Mouse (Mus musculus): ENCODE results near the gene Tnk1. TPM values are rescaled to one million over a fixed set of nuclear protein-coding genes. Genes with fewer than 3 reads are reported as not detected.
A peak's percentile ranks its signal among the peaks of the same experiment; 100 is the strongest.
"Not testable (repeated sequence)": the region's sequence is repeated elsewhere in the genome, so short reads cannot be mapped to it uniquely, and the experiment has no call there.

Tnk1 gene
- polyA plus RNA-seq, 1 experiment from 2014 or later = 12.9 TPM

DNA sequence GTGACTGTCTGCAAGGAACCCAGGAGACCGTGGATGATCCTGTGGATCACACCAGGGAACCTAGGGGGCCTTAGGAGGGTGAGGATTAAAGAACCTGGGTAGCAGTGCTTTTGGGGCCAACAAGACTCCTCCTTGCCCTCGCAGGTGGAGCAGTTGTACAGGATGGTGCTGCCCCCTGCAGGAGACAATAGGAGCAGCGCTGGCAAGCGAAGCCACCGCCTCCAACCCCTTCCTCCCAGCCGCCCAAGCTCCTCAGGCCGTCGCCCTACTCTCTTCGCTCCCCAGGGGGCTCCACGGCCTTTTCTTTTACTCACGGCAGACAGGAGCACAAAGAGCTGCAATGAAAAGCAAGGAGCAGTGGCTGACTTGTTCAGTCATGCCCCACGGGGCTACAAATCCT is 18.3 kb upstream of the Tnk1 start:
- Histone ChIP-seq H3K4me2 (peak overlapping the region; percentile 44), H3K9me3 (no peaks in the 10 kb centered on the region), H3K27me3 (replicated peaks) (no peaks in the 10 kb centered on the region), H3K4me1 (peaks cover 46% of the 10 kb centered on the region), H3K36me3 (no peaks in the 10 kb centered on the region), H3K4me3 (replicated peaks) (no peak overlapping the region; the same call in 1 of the 2 replicates), H3K27ac (peak overlapping the region; percentile 72), H3K9ac (no peak overlapping the region)
- 0 out of 2 replicates have a peak, but pooled peaks have one; percentile 21 for ATAC-seq (ENCODE audit: insufficient read depth, low FRiP score, low read depth)
- 5% methylated on average over 12 of the region's 12 CpGs for WGBS

GRCm38 (mm10) chr11:69876186-69876585 is 17.7 kb upstream of the Tnk1 start:
- no peaks in the 10 kb centered on the region for H3K9me3 ChIP-seq
- 36% methylated on average over 7 of the region's 7 CpGs for WGBS
- no peak overlapping the region for H3K4me2 ChIP-seq
- no peak overlapping the region for H3K4me3 ChIP-seq (replicated peaks)
- H3K9ac ChIP-seq = no peak overlapping the region
- peak overlapping the region; percentile 72 for H3K27ac ChIP-seq
- peaks cover 41% of the 10 kb centered on the region for H3K4me1 ChIP-seq
- H3K27me3 ChIP-seq (replicated peaks) = no peaks in the 10 kb centered on the region
- H3K36me3 ChIP-seq = no peaks in the 10 kb centered on the region
- ATAC-seq (ENCODE audit: insufficient read depth, low FRiP score, low read depth) = no peak

GRCm38 (mm10) chr11:69872451-69872850 is 13.9 kb upstream of the Tnk1 start:
- H3K27ac ChIP-seq = no peak overlapping the region
- no peak overlapping the region for H3K9ac ChIP-seq
- H3K27me3 ChIP-seq (replicated peaks) = no peaks in the 10 kb centered on the region
- H3K36me3 ChIP-seq = no peaks in the 10 kb centered on the region
- no peak overlapping the region for H3K4me2 ChIP-seq
- no peak overlapping the region for H3K4me3 ChIP-seq (replicated peaks)
- 78% methylated on average over 4 of the region's 4 CpGs for WGBS
- peaks cover 18% of the 10 kb centered on the region for H3K4me1 ChIP-seq
- H3K9me3 ChIP-seq = no peaks in the 10 kb centered on the region
- no peak for ATAC-seq (ENCODE audit: insufficient read depth, low FRiP score, low read depth)

DNA sequence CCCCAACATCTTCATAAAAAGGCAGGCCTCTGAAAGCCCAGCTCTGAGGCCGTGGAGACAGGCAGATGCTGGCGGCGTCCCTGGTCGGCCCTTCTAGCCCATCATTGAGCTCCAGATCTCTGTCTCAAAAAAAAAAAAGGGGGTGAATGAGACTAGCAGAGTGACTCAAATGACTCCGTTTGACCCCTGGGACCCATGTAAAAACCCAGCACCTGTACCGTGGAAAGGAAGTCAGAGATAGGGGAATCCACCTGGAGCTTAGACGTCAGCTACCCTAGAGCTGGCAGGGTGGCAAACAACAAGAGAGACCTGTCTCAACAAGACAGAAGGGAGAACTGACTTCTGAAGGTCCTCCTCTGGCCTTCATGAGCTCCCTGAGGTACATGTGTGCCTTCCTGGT is 13.3 kb upstream of the Tnk1 start:
- Histone ChIP-seq H3K4me3 (replicated peaks) (no peak overlapping the region), H3K27ac (no peak overlapping the region), H3K36me3 (no peaks in the 10 kb centered on the region), H3K9me3 (no peaks in the 10 kb centered on the region), H3K4me1 (peaks cover 13% of the 10 kb centered on the region), H3K27me3 (replicated peaks) (no peaks in the 10 kb centered on the region), H3K4me2 (no peak overlapping the region), H3K9ac (no peak overlapping the region)
- 87% methylated on average over 7 of the region's 7 CpGs for WGBS
- ATAC-seq (ENCODE audit: insufficient read depth, low FRiP score, low read depth) = no peak

DNA sequence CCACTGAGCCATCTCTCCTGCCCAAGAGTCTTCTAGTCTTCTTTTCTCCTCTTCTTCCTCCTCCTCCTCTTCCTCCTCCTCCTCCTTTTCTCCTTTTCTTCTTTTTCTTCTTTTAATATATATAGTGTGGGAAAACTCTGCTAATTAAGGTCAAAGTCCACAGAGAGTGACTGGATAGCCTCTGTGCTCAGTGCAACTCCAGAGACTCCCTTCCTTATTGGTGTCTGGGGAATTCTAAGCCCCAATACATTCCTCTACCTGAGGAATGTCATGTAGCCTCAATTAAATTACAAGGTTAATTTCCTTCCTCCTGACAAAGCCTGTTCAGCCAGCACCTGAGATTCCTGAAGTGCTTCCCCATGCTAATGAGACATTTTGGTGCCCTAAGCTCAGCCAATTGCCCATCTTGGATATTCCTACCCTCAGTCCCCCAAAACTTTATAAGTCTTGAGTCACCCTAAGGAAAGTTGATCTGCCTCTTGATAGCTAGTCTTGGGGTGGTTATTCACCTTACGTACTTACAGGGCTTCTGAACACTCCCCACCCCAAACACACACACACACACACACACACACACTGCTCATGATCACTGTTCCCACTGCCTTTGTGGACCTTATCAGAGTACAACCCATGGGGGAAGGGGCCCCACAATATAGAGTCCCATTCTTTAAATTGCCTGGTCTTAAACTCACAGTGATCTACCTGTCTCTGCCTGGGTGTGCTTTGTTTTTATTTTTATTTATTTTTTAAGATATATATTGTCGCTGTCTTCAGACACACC is 11.9 kb upstream of the Tnk1 start:
- ATAC-seq (ENCODE audit: insufficient read depth, low FRiP score, low read depth) = no peak
- no peak overlapping the region for H3K4me2 ChIP-seq
- H3K27ac ChIP-seq = no peak overlapping the region
- H3K9me3 ChIP-seq = no peaks in the 10 kb centered on the region
- WGBS = 84% methylated on average over 2 of the region's 2 CpGs
- H3K9ac ChIP-seq = no peak overlapping the region
- H3K36me3 ChIP-seq = no peaks in the 10 kb centered on the region
- no peak overlapping the region for H3K4me3 ChIP-seq (replicated peaks)
- H3K27me3 ChIP-seq (replicated peaks) = no peaks in the 10 kb centered on the region
- no peaks in the 10 kb centered on the region for H3K4me1 ChIP-seq

GRCm38 (mm10) chr11:69867335-69867734 is 8.8 kb upstream of the Tnk1 start:
- H3K4me1 ChIP-seq = no peaks in the 10 kb centered on the region
- no peak overlapping the region for H3K9ac ChIP-seq
- no peaks in the 10 kb centered on the region for H3K36me3 ChIP-seq
- no peak overlapping the region for H3K4me2 ChIP-seq
- H3K27me3 ChIP-seq (replicated peaks) = no peaks in the 10 kb centered on the region
- WGBS = 58% methylated on average over 9 of the region's 9 CpGs
- H3K4me3 ChIP-seq (replicated peaks) = no peak overlapping the region
- ATAC-seq (ENCODE audit: insufficient read depth, low FRiP score, low read depth) = no peak
- no peaks in the 10 kb centered on the region for H3K9me3 ChIP-seq
- no peak overlapping the region for H3K27ac ChIP-seq

DNA sequence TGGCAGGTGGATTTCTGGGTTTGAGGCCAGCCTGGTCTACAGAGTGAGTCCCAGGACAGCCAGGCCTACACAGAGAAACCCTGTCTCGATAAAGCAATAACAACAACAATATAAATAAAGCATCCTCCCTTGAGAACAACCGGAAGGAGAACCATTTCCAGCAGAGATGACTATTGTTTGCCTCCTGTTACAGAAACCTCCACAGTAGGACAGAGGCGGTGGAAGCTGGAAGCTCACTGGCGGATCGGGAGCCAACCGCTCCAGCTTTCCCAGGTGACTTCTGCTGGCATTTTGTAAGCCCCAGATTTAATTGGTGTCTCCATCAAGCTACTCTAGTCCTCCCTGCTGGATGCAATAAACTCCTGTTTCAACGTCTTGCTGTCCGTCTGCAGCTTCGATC is 7.0 kb upstream of the Tnk1 start:
- no peak overlapping the region for H3K9ac ChIP-seq
- no peaks in the 10 kb centered on the region for H3K4me1 ChIP-seq
- H3K9me3 ChIP-seq = no peaks in the 10 kb centered on the region
- WGBS = 81% methylated on average over 9 of the region's 9 CpGs
- no peak for ATAC-seq (ENCODE audit: insufficient read depth, low FRiP score, low read depth)
- no peaks in the 10 kb centered on the region for H3K27me3 ChIP-seq (replicated peaks)
- no peak overlapping the region for H3K4me3 ChIP-seq (replicated peaks)
- H3K4me2 ChIP-seq = no peak overlapping the region
- no peaks in the 10 kb centered on the region for H3K36me3 ChIP-seq
- H3K27ac ChIP-seq = no peak overlapping the region

DNA sequence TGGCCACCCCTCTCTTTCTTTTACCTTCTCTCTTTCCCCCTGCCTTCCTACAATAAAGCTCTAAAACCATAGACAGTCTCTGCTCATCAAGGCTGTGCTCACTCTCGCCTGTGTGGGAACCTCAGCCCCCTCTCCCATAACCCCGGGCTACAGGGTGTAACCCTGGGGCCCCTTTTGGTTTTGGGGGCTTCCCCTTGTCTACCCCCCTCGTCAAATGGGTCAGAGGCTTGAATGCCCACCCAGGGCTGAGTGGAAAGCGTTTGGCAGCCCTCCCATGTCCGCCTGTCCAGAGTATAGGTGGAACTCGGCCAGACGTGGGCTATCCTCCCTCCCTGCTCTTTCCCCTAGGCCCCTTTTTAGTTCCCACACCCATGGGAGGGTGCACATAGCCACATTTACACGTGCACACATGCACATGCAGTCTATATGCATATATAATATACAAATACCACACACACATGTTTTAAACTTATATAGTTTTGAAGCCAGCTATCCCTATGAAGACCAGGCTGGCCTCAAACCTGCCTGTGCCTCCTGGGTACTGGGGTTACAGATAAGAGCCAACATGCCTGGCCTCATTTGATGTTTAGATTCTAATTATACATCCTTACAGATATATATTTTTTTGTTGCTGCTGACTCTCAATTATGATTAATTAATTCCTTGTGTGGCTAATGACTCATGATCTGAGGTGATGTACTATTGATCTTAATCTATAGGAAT is 5.8 kb upstream of the Tnk1 start:
- no peak overlapping the region for H3K4me3 ChIP-seq (replicated peaks)
- WGBS = 45% methylated on average over 8 of the region's 8 CpGs
- ATAC-seq (ENCODE audit: insufficient read depth, low FRiP score, low read depth) = no peak
- H3K4me2 ChIP-seq = no peak overlapping the region
- H3K9me3 ChIP-seq = no peaks in the 10 kb centered on the region
- H3K9ac ChIP-seq = no peak overlapping the region
- H3K36me3 ChIP-seq = no peaks in the 10 kb centered on the region
- no peaks in the 10 kb centered on the region for H3K4me1 ChIP-seq
- H3K27ac ChIP-seq = no peak overlapping the region
- 0 out of 2 replicates have a peak, but pooled peaks cover under 1% of the 10 kb centered on the region for H3K27me3 ChIP-seq (replicated peaks)

- not testable (repeated sequence) for H3K27me3 ChIP-seq (replicated peaks); H3K9me3 ChIP-seq; H3K4me1 ChIP-seq; H3K9ac ChIP-seq; ATAC-seq (ENCODE audit: insufficient read depth, low FRiP score, low read depth); H3K4me3 ChIP-seq (replicated peaks); H3K4me2 ChIP-seq; H3K27ac ChIP-seq; H3K36me3 ChIP-seq
- WGBS = 73% methylated on average over 3 of the region's 3 CpGs
Observed at GRCm38 (mm10) chr11:69863729-69864128, 5.2 kb upstream of the Tnk1 start.

DNA sequence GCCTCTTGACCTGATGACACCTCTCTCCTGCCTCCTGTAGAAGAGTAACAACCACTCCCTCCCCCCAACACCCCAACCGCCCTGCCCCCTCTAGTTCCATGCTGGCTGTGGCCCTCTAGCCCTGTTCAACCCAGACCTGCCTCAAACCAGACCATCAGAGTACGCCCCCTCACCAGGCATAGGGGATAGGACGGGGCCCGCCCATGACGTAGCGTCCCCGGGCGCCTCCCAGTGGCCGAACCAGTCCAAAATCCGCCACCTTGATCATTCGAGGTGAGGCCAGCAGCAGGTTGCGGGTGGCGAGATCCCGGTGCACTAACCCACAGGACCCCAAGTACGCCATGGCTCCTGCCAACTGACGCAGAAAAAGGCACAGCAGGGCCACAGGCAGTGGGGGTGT is 3.2 kb downstream of the Tnk1 start:
- no peak for ATAC-seq (ENCODE audit: insufficient read depth, low FRiP score, low read depth)
- no peak overlapping the region for H3K27ac ChIP-seq
- H3K9ac ChIP-seq = no peak overlapping the region

GRCm38 (mm10) chr11:69854680-69855079 is 3.9 kb downstream of the Tnk1 start:
- Histone ChIP-seq H3K4me1 (peaks cover 7% of the 10 kb centered on the region), H3K27ac (no peak overlapping the region), H3K27me3 (replicated peaks) (peaks cover 4% of the 10 kb centered on the region; the same call in 1 of the 2 replicates), H3K9me3 (no peaks in the 10 kb centered on the region), H3K9ac (no peak overlapping the region), H3K36me3 (peaks cover 27% of the 10 kb centered on the region), H3K4me3 (replicated peaks) (no peak overlapping the region), H3K4me2 (no peak overlapping the region)
- no peak for ATAC-seq (ENCODE audit: insufficient read depth, low FRiP score, low read depth)
- WGBS = 83% methylated on average over 10 of the region's 10 CpGs

More for the DNA sequence above, 3.2 kb downstream of the Tnk1 start:
- H3K36me3 ChIP-seq = peaks cover 21% of the 10 kb centered on the region
- H3K4me2 ChIP-seq = peak overlapping the region; percentile 3; the same call in 1 of the 2 replicates
- H3K9me3 ChIP-seq = no peaks in the 10 kb centered on the region
- peaks cover 7% of the 10 kb centered on the region for H3K4me1 ChIP-seq
- H3K27me3 ChIP-seq (replicated peaks) = peaks cover 4% of the 10 kb centered on the region; the same call in 1 of the 2 replicates
- H3K4me3 ChIP-seq (replicated peaks) = no peak overlapping the region
- WGBS = 30% methylated on average over 16 of the region's 16 CpGs

GRCm38 (mm10) chr11:69853994-69854393 is 4.5 kb downstream of the Tnk1 start:
- Histone ChIP-seq H3K27ac (no peak overlapping the region), H3K4me2 (0 out of 2 replicates have a peak overlapping the region, but pooled peaks have one; percentile 4), H3K4me3 (replicated peaks) (no peak overlapping the region), H3K9me3 (no peaks in the 10 kb centered on the region), H3K4me1 (peaks cover 9% of the 10 kb centered on the region), H3K9ac (no peak overlapping the region), H3K27me3 (replicated peaks) (peaks cover under 1% of the 10 kb centered on the region; the same call in 1 of the 2 replicates), H3K36me3 (peaks cover 32% of the 10 kb centered on the region)
- WGBS = 49% methylated on average over 7 of the region's 7 CpGs
- ATAC-seq (ENCODE audit: insufficient read depth, low FRiP score, low read depth) = peak; percentile 82
